Mouse (Mus musculus) heart, postnatal 36 days (tissue): ENCODE measurements around the gene Adck2. TPM values are rescaled to one million over a fixed set of nuclear protein-coding genes. Genes with fewer than 3 reads are reported as not detected.

ENCODE experiments used
- DNase-seq, 2 experiments: peaks; one replicate each; pipeline ENCODE4 v3.0.0; 2021 to 2022
- intact Hi-C: fragments of 180-260 bp; cut with DNase I; formaldehyde crosslinking; loops from one replicate; pipeline ENCODE4 v1.15.1; 2025
- total RNA-seq, 2 experiments: library from RNA; stranded (reverse); gene quantifications; 2 replicates each; pipeline ENCODE4 v1.2.3; 2021

Gene Adck2
- total RNA-seq, 2 experiments from 2014 or later, result 14.0 to 15.8 TPM

- no peak for DNase-seq
- intact Hi-C loops, result no loop called here
Measured at GRCm38 (mm10) chr6:39607365-39607764, 33.7 kb downstream of the Adck2 start.

GRCm38 (mm10) chr6:39610207-39610606 lies 36.5 kb downstream of the Adck2 start:
- no peak for DNase-seq
- intact Hi-C loops, result loop anchor here (5.0 kb wide), 1 partner anchor 172 kb away; no protein-coding TSS in a partner anchor

GRCm38 (mm10) chr6:39611296-39611695 lies 37.6 kb downstream of the Adck2 start:
- DNase-seq, result no peak
- intact Hi-C loops, result loop anchor here (5.0 kb wide), 1 partner anchor 171 kb away; no protein-coding TSS in a partner anchor

Other genes with a start within 250 kb of the Adck2 start
- gene Slc37a3, start 196.2 kb upstream of the Adck2 start, total RNA-seq, result 10 to 100 TPM; 21.5 to 22.8 TPM
- under 1 TPM; 0.25 to 0.27 TPM for gene Rab19, start 192.7 kb upstream of the Adck2 start, total RNA-seq
- gene Mkrn1, start 153.4 kb upstream of the Adck2 start, total RNA-seq, result 10 to 100 TPM; 60.7 to 80.6 TPM
- 1 to 10 TPM; 6.8 to 7.4 TPM for gene Dennd2a, start 16.0 kb upstream of the Adck2 start, total RNA-seq
- gene Gm42420, start 11.9 kb downstream of the Adck2 start, total RNA-seq, result under 1 TPM in 1 of 2 experiments, not detected in 1; 0.72 TPM
- 100 to 1,000 TPM; 703 to 715 TPM for gene Ndufb2, start 18.7 kb downstream of the Adck2 start, total RNA-seq
- 10 to 100 TPM; 14.7 to 20.8 TPM for gene Braf, start 151.6 kb downstream of the Adck2 start, total RNA-seq
- 100 to 1,000 TPM in 1 of 2 experiments, 10 to 100 TPM in 1; 96.8 to 106 TPM for gene Mrps33, start 237.1 kb downstream of the Adck2 start, total RNA-seq